Mouse (Mus musculus) ES-Bruce4 (cell line): Measurements from ENCODE around the gene Ap1m2.

Experiments used
- CTCF ChIP-seq: IDR thresholded peaks from one replicate; pipeline ENCODE4 v1.8.1; 2011; ENCODE audit warnings: low read depth, low read length
- POLR2A ChIP-seq: IDR thresholded peaks from one replicate; pipeline ENCODE4 v1.8.1; 2011; ENCODE audit warnings: low read length; ENCODE audit not compliant: insufficient read depth

DNA sequence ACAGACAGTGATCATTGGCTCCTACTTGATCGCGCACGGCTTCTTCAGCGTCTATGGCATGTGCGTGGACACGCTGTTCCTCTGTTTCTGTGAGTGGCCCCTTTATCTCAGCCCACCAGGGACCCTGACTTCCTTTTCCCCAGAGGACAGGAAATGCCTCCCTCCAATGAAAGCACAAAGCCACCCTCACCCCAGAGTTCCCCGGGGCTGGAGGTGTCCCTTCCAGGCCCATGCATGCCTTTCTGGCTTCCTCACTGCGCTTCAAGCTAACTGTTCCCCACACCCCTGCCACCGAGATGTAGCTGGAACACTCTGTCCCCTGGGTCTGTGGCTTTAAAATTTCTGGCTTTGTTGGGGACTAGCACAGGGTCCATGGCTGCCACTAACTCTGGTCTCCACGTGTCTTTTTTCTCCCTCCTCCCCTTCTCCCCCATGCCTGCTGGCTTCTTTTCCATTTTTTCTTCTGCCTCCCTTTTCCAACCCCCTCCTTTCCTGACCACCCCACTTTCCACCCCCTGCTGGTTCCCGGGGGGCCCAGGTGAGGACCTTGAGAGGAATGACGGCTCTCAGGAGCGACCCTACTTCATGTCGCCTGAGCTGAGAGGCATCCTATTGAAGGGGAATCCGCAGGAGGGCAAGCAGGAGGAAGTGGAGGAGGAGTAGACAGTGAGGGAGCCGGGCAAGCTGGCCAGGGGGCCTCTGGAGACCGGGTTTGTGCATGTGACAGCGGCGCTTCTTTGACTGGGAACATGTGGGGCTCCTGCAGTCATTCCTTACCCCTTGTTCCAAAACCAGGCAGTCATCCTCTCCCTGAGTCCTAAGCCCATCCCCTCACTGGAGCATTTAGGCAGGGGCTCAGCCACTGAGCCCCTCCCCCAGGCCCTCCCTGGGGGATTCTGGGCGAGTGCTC, 40.6 kb upstream of the Ap1m2 start:
- TF ChIP-seq POLR2A (peak; percentile 8), CTCF (no peak)
